Mouse (Mus musculus): ENCODE results near the gene Hectd2. TPM values are rescaled to one million over a fixed set of nuclear protein-coding genes. Genes with fewer than 3 reads are reported as not detected.

Gene Hectd2
- 0.05 TPM in 1 of 2 replicates, not detected in the other for polyA plus RNA-seq (2012)

GRCm38 (mm10) chr19:36554046-36554784 lies at the start of gene Hectd2:
TSS of gene Hectd2 (plus strand) at chr19:36554639.
- no peak for TF ChIP-seq GATA1 (IDR thresholded peaks at IDR 0.05; ENCODE audit: low read length)

- no peak for TF ChIP-seq GATA1 (IDR thresholded peaks at IDR 0.05; ENCODE audit: low read length)
Measured at GRCm38 (mm10) chr19:36504716-36505115, 49.7 kb upstream of the Hectd2 start.

DNA sequence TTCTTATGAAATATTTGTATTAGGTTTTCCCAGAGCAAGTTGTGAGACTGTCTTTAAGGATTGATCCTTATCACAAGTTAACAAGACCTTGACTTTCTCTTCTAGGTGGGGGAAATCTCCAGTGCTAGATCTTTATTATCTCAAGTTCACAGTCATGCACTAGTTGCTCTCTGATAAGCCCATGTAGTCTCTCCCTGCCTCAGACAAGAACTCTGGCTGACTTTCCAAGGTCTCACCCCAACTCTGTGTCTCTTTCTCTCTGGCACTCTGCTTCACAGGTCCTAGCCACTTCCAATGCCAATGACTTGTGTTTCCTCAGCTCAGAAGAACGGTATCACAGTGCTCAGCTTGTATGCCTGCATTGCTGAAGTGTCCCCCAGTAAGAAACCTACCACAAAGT lies 43.1 kb upstream of the Hectd2 start:
- TF ChIP-seq GATA1 (IDR thresholded peaks at IDR 0.05; ENCODE audit: low read length) = no peak

DNA sequence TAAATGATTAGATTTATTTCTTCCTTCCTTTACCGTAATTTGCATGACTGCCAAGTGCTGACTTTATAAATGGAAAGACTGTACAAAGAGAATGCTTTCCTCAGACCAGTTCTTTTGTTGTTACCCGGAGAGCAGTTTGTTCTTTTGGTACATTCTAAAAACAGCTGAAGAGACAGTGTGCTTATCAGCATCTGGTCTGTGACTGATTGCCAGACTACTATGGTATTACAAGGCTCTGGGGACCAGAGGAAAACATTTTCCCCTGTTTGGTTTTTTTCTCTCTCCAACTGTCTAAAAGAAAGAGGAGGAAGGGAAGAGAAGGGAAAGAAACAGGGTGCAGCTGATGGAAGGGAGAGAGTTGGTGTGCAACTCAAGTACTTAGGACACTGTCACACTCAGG lies 36.0 kb upstream of the Hectd2 start:
- TF ChIP-seq GATA1 (IDR thresholded peaks at IDR 0.05; ENCODE audit: low read length) = no peak

- no peak for TF ChIP-seq GATA1 (IDR thresholded peaks at IDR 0.05; ENCODE audit: low read length)
Measured at GRCm38 (mm10) chr19:36521568-36521967, 32.9 kb upstream of the Hectd2 start.

DNA sequence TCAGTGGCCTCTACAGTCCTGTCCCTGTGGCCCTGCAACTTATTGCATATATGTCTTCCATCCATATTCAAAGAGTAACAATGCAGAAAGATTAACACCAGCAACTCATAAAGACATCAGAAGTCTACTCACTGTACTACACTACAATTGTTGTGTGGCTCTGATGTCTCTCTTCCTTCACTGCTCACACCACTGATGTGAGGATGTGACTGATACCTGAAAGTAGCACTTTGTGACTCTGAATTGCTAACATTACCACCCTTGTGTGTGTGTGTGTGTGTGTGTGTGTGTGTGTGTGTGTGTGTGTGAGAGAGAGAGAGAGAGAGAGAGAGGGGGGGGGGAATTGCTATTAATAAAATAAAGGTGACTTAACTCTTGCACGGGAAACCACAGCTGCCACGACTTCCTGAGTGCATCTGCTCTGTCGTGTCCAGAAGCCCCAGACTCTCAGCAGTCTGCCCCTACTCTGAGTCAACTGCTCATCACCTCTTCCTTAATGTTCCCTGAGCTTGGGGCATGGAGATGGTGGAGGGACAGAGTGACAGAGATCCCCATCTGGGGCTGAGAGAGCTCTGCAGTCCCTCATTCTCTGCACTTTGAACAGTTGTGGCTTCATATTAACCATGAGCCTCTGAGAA lies 31.8 kb upstream of the Hectd2 start:
- no peak for TF ChIP-seq GATA1 (IDR thresholded peaks at IDR 0.05; ENCODE audit: low read length)

- TF ChIP-seq GATA1 (IDR thresholded peaks at IDR 0.05; ENCODE audit: low read length) = no peak
Measured at GRCm38 (mm10) chr19:36525071-36525470, 29.4 kb upstream of the Hectd2 start.

- no peak for TF ChIP-seq GATA1 (IDR thresholded peaks at IDR 0.05; ENCODE audit: low read length)
Measured at GRCm38 (mm10) chr19:36533082-36533481, 21.4 kb upstream of the Hectd2 start.

GRCm38 (mm10) chr19:36534011-36534765 lies 20.3 kb upstream of the Hectd2 start:
- TF ChIP-seq GATA1 (IDR thresholded peaks at IDR 0.05; ENCODE audit: low read length) = no peak

GRCm38 (mm10) chr19:36534766-36535140 lies 19.7 kb upstream of the Hectd2 start:
- no peak for TF ChIP-seq GATA1 (IDR thresholded peaks at IDR 0.05; ENCODE audit: low read length)

DNA sequence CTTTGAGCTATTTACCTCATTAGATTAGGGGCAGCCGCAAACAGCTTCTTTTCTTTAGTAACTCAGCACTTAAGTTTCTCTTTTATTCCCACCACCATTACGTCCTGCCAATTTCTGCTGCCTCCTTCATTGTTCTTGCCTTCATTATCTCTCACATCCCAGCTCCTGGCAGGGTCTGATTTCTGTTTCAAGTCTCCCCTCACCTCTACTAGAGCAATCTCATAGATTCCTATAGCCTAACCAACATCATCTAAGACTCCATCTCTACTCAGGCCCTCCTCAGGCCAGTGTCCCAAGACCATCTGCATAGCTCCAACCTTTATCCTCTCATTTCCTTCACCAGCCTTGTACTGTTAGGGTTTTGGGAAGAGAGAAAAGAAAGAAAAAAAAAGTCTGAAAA lies 19.3 kb upstream of the Hectd2 start:
- TF ChIP-seq GATA1 (IDR thresholded peaks at IDR 0.05; ENCODE audit: low read length) = no peak

- TF ChIP-seq GATA1 (IDR thresholded peaks at IDR 0.05; ENCODE audit: low read length) = no peak
Measured at GRCm38 (mm10) chr19:36535878-36536277, 18.6 kb upstream of the Hectd2 start.

DNA sequence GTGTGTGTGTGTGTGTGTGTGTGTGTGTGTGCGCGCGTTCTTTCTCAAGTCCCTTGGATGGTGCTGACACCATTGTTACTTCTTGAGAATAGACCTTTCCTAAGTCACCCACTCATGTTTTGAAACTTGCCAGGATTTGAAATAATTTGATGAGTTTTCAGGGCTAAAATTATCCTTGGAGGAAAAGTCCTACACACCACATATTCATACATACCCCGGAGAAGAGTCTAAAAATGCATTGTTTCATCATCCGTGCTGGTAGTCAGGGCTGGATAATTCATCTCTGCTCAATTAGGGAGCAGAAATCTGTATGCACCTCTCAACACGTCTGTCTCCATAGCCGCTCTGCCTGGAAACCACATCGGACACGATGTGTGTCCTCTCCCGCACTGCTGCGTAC lies 17.5 kb upstream of the Hectd2 start:
- no peak for TF ChIP-seq GATA1 (IDR thresholded peaks at IDR 0.05; ENCODE audit: low read length)

GRCm38 (mm10) chr19:36538528-36538927 lies 15.9 kb upstream of the Hectd2 start:
- TF ChIP-seq GATA1 (IDR thresholded peaks at IDR 0.05; ENCODE audit: low read length) = no peak

GRCm38 (mm10) chr19:36539311-36539710 lies 15.1 kb upstream of the Hectd2 start:
- no peak for TF ChIP-seq GATA1 (IDR thresholded peaks at IDR 0.05; ENCODE audit: low read length)

GRCm38 (mm10) chr19:36540012-36540606 lies 14.3 kb upstream of the Hectd2 start:
- TF ChIP-seq GATA1 (IDR thresholded peaks at IDR 0.05; ENCODE audit: low read length) = no peak
